Mouse (Mus musculus) embryonic stem cell, embryonic (primary cell): Measurements from ENCODE around the gene Gm13030.

Experiments used
- CTCF ChIA-PET, 4 experiments: fragments of 300-600 bp in 2 of 4; fragments of 350-600 bp in 2 of 4; sonication (Branson Sonifier 250); formaldehyde crosslinking; loops; one replicate each; lab custom pipeline; 2022; ENCODE audit warnings: inconsistent platforms in 2 of 4; lab: Charles Lee
- POLR2A ChIA-PET, 4 experiments: fragments of 300-600 bp in 2 of 4; fragments of 350-600 bp in 2 of 4; sonication (Branson Sonifier 250); formaldehyde crosslinking; loops; one replicate each; lab custom pipeline; 2022; ENCODE audit warnings: antibody characterized with exemption in 4 of 4, inconsistent platforms in 1 of 4; lab: Charles Lee

Gm13030 gene

GRCm38 (mm10) chr4:138852961-138853360 lies 20.8 kb downstream of the Gm13030 start:
- ChIA-PET CTCF (interaction anchor here in 3 of 4 experiments (0.7 to 4.0 kb wide), 6 partner anchors 104 to 1176 kb away, joined by 3 to 24 read pairs (median 8); no protein-coding TSS in a partner anchor), POLR2A (interaction anchor here in 2 of 4 experiments (0.5 to 1.9 kb wide), 4 partner anchors 12 to 408 kb away, joined by 3 to 6 read pairs (median 4); no protein-coding TSS in a partner anchor)

GRCm38 (mm10) chr4:138851463-138851862 lies 22.3 kb downstream of the Gm13030 start:
- ChIA-PET POLR2A (interaction anchor here in 3 of 4 experiments (0.5 to 1.8 kb wide), 12 partner anchors 29 to 1048 kb away, joined by 3 to 11 read pairs (median 4); no protein-coding TSS in a partner anchor), CTCF (interaction anchor here (0.6 to 4.0 kb wide), 39 partner anchors 9 to 532 kb away, joined by 3 to 24 read pairs (median 4); partner anchors contain the start of gene Pla2g2e (in 2 of the 4))

GRCm38 (mm10) chr4:138841386-138841785 lies 32.4 kb downstream of the Gm13030 start:
- ChIA-PET CTCF (interaction anchor here (0.6 to 2.5 kb wide), 7 partner anchors 10 to 559 kb away, joined by 3 to 17 read pairs (median 4); no protein-coding TSS in a partner anchor), POLR2A (interaction anchor here in 1 of 4 experiments (1.1 to 1.6 kb wide), 2 partner anchors 12 to 133 kb away, joined by 3 to 4 read pairs; no protein-coding TSS in a partner anchor)

- ChIA-PET CTCF (interaction anchor here (0.6 to 2.5 kb wide), 7 partner anchors 15 to 558 kb away, joined by 3 to 17 read pairs (median 4); no protein-coding TSS in a partner anchor), POLR2A (interaction anchor here in 1 of 4 experiments (0.5 to 1.6 kb wide), 4 partner anchors 11 to 165 kb away, joined by 3 to 4 read pairs (median 3); no protein-coding TSS in a partner anchor)
These were observed 33.0 kb downstream of the Gm13030 start for GRCm38 (mm10) chr4:138840726-138841125.

GRCm38 (mm10) chr4:138839806-138840205 lies 34.0 kb downstream of the Gm13030 start:
- CTCF ChIA-PET, result interaction anchor here in 1 of 4 experiments (2.5 kb wide), 1 partner anchor 17 kb away, joined by 17 read pairs; no protein-coding TSS in a partner anchor

GRCm38 (mm10) chr4:138827147-138827546 lies 46.6 kb downstream of the Gm13030 start:
- ChIA-PET POLR2A (interaction anchor here in 3 of 4 experiments (0.6 to 1.4 kb wide), 4 partner anchors 16 to 416 kb away, joined by 3 to 5 read pairs (median 3); no protein-coding TSS in a partner anchor), CTCF (interaction anchor here in 3 of 4 experiments (0.6 to 2.0 kb wide), 4 partner anchors 29 to 786 kb away, joined by 3 to 6 read pairs (median 4); no protein-coding TSS in a partner anchor)

More at GRCm38 (mm10) chr4:138839806-138840205, 34.0 kb downstream of the Gm13030 start:
- POLR2A ChIA-PET, result no interaction called here

- CTCF ChIA-PET, result interaction anchor here (0.6 to 2.0 kb wide), 16 partner anchors 14 to 1555 kb away, joined by 3 to 7 read pairs (median 4); no protein-coding TSS in a partner anchor
- POLR2A ChIA-PET, result interaction anchor here (0.6 to 1.4 kb wide), 5 partner anchors 18 to 996 kb away, joined by 3 to 7 read pairs (median 3); no protein-coding TSS in a partner anchor
These were observed 47.8 kb downstream of the Gm13030 start for GRCm38 (mm10) chr4:138825751-138826567.

- ChIA-PET CTCF (interaction anchor here (0.6 to 2.0 kb wide), 17 partner anchors 26 to 498 kb away, joined by 3 to 11 read pairs (median 4); partner anchors contain the start of gene Pink1 (in 1 of the 4)), POLR2A (interaction anchor here in 2 of 4 experiments (0.7 to 1.2 kb wide), 4 partner anchors 9 to 1140 kb away, joined by 3 to 4 read pairs (median 3); no protein-coding TSS in a partner anchor)
These were observed 49.1 kb downstream of the Gm13030 start for GRCm38 (mm10) chr4:138824660-138825059.

- POLR2A ChIA-PET, result interaction anchor here in 1 of 4 experiments (0.7 to 1.2 kb wide), 3 partner anchors 9 to 1140 kb away, joined by 3 to 4 read pairs (median 3); no protein-coding TSS in a partner anchor
- CTCF ChIA-PET, result interaction anchor here (0.6 to 2.0 kb wide), 19 partner anchors 27 to 498 kb away, joined by 3 to 11 read pairs (median 4); partner anchors contain the start of gene Pink1 (in 1 of the 4)
These were observed 49.6 kb downstream of the Gm13030 start for GRCm38 (mm10) chr4:138824161-138824560.

GRCm38 (mm10) chr4:138821036-138821435 lies 52.7 kb downstream of the Gm13030 start:
- ChIA-PET POLR2A (interaction anchor here in 1 of 4 experiments (1.5 kb wide), 1 partner anchor 16 kb away, joined by 4 read pairs; no protein-coding TSS in a partner anchor), CTCF (interaction anchor here in 2 of 4 experiments (1.0 to 1.1 kb wide), 3 partner anchors 35 to 321 kb away, joined by 3 read pairs; no protein-coding TSS in a partner anchor)
